Mouse (Mus musculus): ENCODE measurements around the gene Scarf2. TPM values are rescaled to one million over a fixed set of nuclear protein-coding genes. Genes with fewer than 3 reads are reported as not detected.

The Scarf2 gene
- total RNA-seq, 2 experiments from 2014 or later, result 9.5 to 11.7 TPM

- no peak for DNase-seq (ENCODE audit: low spot score in 2 of 2)
These were observed 1.5 kb downstream of the Scarf2 start for GRCm38 (mm10) chr16:17798321-17799180.

GRCm38 (mm10) chr16:17799584-17799983, 2.5 kb downstream of the Scarf2 start:
- no peak for DNase-seq (ENCODE audit: low spot score in 2 of 2)

- DNase-seq (ENCODE audit: low spot score in 2 of 2), result no peak
These were observed 4.8 kb downstream of the Scarf2 start for GRCm38 (mm10) chr16:17801777-17802455.

GRCm38 (mm10) chr16:17802456-17802838, 5.4 kb downstream of the Scarf2 start:
- DNase-seq (ENCODE audit: low spot score in 2 of 2), result no peak

- DNase-seq (ENCODE audit: low spot score in 2 of 2), result peak; percentile 46 to 54
These were observed 6.0 kb downstream of the Scarf2 start for GRCm38 (mm10) chr16:17802839-17803674.

GRCm38 (mm10) chr16:17803675-17804448, 6.8 kb downstream of the Scarf2 start:
- DNase-seq (ENCODE audit: low spot score in 2 of 2), result no peak

GRCm38 (mm10) chr16:17804449-17804912, 7.4 kb downstream of the Scarf2 start:
- DNase-seq (ENCODE audit: low spot score in 2 of 2), result peak; percentile 32 to 35

- no peak for DNase-seq (ENCODE audit: low spot score in 2 of 2)
These were observed 7.9 kb downstream of the Scarf2 start for GRCm38 (mm10) chr16:17804982-17805381.

- DNase-seq (ENCODE audit: low spot score in 2 of 2), result peak in 1 of 2 experiments; percentile 31
These were observed 9.6 kb downstream of the Scarf2 start for GRCm38 (mm10) chr16:17806581-17807191.

- DNase-seq (ENCODE audit: low spot score in 2 of 2), result peak; percentile 84 to 85
These were observed 10.3 kb downstream of the Scarf2 start for GRCm38 (mm10) chr16:17807192-17808009.

- DNase-seq (ENCODE audit: low spot score in 2 of 2), result no peak
These were observed 12.0 kb downstream of the Scarf2 start for GRCm38 (mm10) chr16:17809125-17809524.

- no peak for DNase-seq (ENCODE audit: low spot score in 2 of 2)
These were observed 12.6 kb downstream of the Scarf2 start for GRCm38 (mm10) chr16:17809711-17810110.

- no peak for DNase-seq (ENCODE audit: low spot score in 2 of 2)
These were observed 15.0 kb downstream of the Scarf2 start for GRCm38 (mm10) chr16:17812120-17812519.

- no peak for DNase-seq (ENCODE audit: low spot score in 2 of 2)
These were observed 16.1 kb downstream of the Scarf2 start for GRCm38 (mm10) chr16:17813173-17813572.

GRCm38 (mm10) chr16:17815411-17816402, 18.6 kb downstream of the Scarf2 start:
- peak; percentile 66 to 67 for DNase-seq (ENCODE audit: low spot score in 2 of 2)

GRCm38 (mm10) chr16:17816528-17816927, 19.4 kb downstream of the Scarf2 start:
- no peak for DNase-seq (ENCODE audit: low spot score in 2 of 2)

- no peak for DNase-seq (ENCODE audit: low spot score in 2 of 2)
These were observed 29.4 kb downstream of the Scarf2 start for GRCm38 (mm10) chr16:17826500-17826899.

GRCm38 (mm10) chr16:17828229-17828628, 31.1 kb downstream of the Scarf2 start:
- DNase-seq (ENCODE audit: low spot score in 2 of 2), result no peak

All from adrenal gland, adult 18-20 months (tissue).